Mouse (Mus musculus): ENCODE measurements around the gene Eng. TPM values are rescaled to one million over a fixed set of nuclear protein-coding genes. Genes with fewer than 3 reads are reported as not detected.
A peak's percentile ranks its signal among the peaks of the same experiment; 100 is the strongest.

The Eng gene
- polyA plus RNA-seq (2014; fragmentation: Nextera tagmentation; extraction: Ambion mirVana) = 25.5 and 25.9 TPM in 2 replicates

DNA sequence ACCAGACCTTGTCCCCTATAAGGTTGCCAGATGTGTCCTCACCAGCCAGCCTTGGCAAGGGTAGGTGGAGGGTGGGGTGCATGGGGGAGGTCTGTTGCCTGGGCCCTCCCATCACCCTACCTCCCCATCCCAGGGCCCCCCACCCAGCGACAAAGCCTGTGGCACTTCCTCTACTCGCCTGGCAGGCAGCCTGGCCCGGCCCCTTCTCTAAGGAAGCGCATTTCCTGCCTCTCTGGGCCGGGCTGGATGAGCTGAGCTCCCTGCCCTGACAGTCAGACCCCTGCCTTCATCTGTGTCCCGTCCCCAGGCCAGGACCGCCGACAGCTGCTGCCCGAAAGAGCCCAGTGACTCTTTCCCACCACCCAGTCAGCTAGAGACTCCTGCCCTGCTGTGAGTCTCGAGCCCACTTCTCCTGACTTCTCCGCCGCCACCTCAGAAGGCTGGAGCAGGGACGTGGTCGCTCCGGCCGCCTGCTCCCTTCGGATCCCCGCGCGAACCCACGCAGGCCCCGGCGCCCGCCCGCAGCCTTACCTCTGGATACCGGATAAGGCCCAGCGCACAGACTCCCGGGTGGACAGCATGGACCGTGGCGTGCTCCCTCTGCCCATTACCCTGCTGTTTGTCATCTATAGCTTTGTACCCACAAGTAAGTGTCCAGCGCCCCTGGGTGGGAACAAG lies at the start of gene Eng:
Gene Eng (plus strand): TSS at position 217 of the 678 bp plus-strand sequence.
- ATAC-seq (replicated peaks; ENCODE audit: low FRiP score) (no peak), DNase-seq (ENCODE audit: low spot score) (no peak)
- Histone ChIP-seq H3K36me3 (ENCODE audit: control insufficient read depth, insufficient read depth, low read length) (no peaks in the 10 kb centered on the region), H3K27me3 (ENCODE audit: control insufficient read depth, insufficient read depth, low read length) (no peaks in the 10 kb centered on the region), H3K4me2 (ENCODE audit: low read depth, low read length, severe bottlenecking) (no peak within 1 kb of the TSS), H3K4me3 (ENCODE audit: low read depth, low read length) (0 out of 2 replicates have a peak within 1 kb of the TSS, but pooled peaks have one; percentile 4), H3K27ac (ENCODE audit: low read depth, low read length) (no peak within 1 kb of the TSS), H3K9me3 (ENCODE audit: control insufficient read depth, low read length) (no peaks in the 10 kb centered on the region), H3K4me1 (replicated peaks; ENCODE audit: control insufficient read depth, insufficient read depth, low read length) (no peaks in the 10 kb centered on the region), H3K9ac (ENCODE audit: low read length) (no peak within 1 kb of the TSS)
- WGBS = 62% methylated on average over 31 of the region's 31 CpGs

DNA sequence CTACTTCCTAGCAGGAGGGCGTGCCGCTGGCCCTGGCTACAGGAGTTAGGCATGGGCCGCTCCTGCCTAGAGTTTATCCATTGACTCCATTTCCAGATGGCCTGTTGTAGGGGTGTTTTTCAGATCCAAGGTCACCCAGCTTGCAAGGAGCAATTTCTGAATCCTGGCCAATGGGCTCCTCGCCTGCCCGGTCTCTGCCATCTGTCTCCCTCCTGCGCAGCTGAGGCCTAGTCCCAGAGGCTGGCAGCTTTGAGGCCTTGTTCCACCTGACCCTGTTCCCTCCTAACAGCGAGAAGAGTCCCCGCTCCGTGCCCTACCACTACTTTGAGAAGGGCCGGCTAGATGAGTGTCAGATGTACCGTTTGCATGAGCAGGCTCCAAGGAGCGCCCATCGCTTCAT lies 49.7 kb upstream of the Eng start:
- no peak overlapping the region for H3K27ac ChIP-seq (ENCODE audit: low read depth, low read length)
- no peaks in the 10 kb centered on the region for H3K9me3 ChIP-seq (ENCODE audit: control insufficient read depth, low read length)
- ATAC-seq (replicated peaks; ENCODE audit: low FRiP score) (no peak), DNase-seq (ENCODE audit: low spot score) (no peak)
- no peak overlapping the region for H3K4me3 ChIP-seq (ENCODE audit: low read depth, low read length)
- H3K4me2 ChIP-seq (ENCODE audit: low read depth, low read length, severe bottlenecking) = no peak overlapping the region
- 95% methylated on average over 13 of the region's 13 CpGs for WGBS
- no peaks in the 10 kb centered on the region for H3K4me1 ChIP-seq (replicated peaks; ENCODE audit: control insufficient read depth, insufficient read depth, low read length)
- H3K9ac ChIP-seq (ENCODE audit: low read length) = no peak overlapping the region
- H3K27me3 ChIP-seq (ENCODE audit: control insufficient read depth, insufficient read depth, low read length) = no peaks in the 10 kb centered on the region
- no peaks in the 10 kb centered on the region for H3K36me3 ChIP-seq (ENCODE audit: control insufficient read depth, insufficient read depth, low read length)

DNA sequence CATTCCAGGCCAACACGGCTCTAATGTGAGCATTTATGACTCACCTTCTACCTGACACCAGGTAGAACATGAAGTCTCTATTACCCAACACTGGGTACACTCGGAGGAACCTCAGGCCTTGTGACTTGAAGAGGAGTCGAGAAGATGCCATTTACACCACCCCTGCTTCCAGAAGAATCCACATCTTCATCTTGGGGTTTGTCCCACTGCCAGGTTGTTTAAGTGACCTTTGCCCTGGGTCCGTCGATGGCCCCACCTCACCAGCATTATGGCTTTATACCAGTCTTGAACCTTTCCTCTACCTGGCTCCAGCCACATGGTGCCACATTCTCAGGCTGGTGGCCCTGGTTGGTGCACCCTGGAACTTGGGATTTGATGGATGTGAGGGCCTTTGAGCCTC lies 49.1 kb upstream of the Eng start:
- Histone ChIP-seq H3K27me3 (ENCODE audit: control insufficient read depth, insufficient read depth, low read length) (no peaks in the 10 kb centered on the region), H3K9ac (ENCODE audit: low read length) (no peak overlapping the region), H3K4me1 (replicated peaks; ENCODE audit: control insufficient read depth, insufficient read depth, low read length) (no peaks in the 10 kb centered on the region), H3K4me3 (ENCODE audit: low read depth, low read length) (no peak overlapping the region), H3K27ac (ENCODE audit: low read depth, low read length) (no peak overlapping the region), H3K36me3 (ENCODE audit: control insufficient read depth, insufficient read depth, low read length) (no peaks in the 10 kb centered on the region), H3K9me3 (ENCODE audit: control insufficient read depth, low read length) (no peaks in the 10 kb centered on the region), H3K4me2 (ENCODE audit: low read depth, low read length, severe bottlenecking) (no peak overlapping the region)
- ATAC-seq (replicated peaks; ENCODE audit: low FRiP score) (no peak), DNase-seq (ENCODE audit: low spot score) (no peak)
- 86% methylated on average over 5 of the region's 5 CpGs for WGBS

DNA sequence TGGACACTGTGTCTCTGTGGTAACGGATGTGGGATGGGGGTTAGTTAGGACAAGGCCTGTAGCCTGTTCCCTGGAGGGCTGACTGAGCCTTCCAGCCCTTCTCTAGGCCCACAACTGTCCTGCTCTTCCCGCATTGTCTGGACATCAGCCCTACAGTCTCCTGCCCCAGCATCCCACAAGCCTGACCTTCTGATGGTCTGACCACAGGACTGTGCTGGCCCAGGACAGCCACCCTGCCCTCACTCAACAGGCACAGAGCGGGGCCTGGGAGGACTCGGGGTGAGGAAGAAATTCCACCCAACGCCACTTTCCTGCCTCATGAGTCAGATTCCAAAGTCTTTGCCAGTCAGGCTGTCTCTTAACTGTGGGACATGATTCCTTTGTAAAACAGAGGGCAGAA lies 48.7 kb upstream of the Eng start:
- Histone ChIP-seq H3K36me3 (ENCODE audit: control insufficient read depth, insufficient read depth, low read length) (no peaks in the 10 kb centered on the region), H3K4me1 (replicated peaks; ENCODE audit: control insufficient read depth, insufficient read depth, low read length) (no peaks in the 10 kb centered on the region), H3K9ac (ENCODE audit: low read length) (no peak overlapping the region), H3K4me3 (ENCODE audit: low read depth, low read length) (no peak overlapping the region), H3K9me3 (ENCODE audit: control insufficient read depth, low read length) (no peaks in the 10 kb centered on the region), H3K4me2 (ENCODE audit: low read depth, low read length, severe bottlenecking) (no peak overlapping the region), H3K27ac (ENCODE audit: low read depth, low read length) (no peak overlapping the region), H3K27me3 (ENCODE audit: control insufficient read depth, insufficient read depth, low read length) (no peaks in the 10 kb centered on the region)
- ATAC-seq (replicated peaks; ENCODE audit: low FRiP score) (no peak), DNase-seq (ENCODE audit: low spot score) (no peak)
- WGBS = 92% methylated on average over 5 of the region's 5 CpGs

DNA sequence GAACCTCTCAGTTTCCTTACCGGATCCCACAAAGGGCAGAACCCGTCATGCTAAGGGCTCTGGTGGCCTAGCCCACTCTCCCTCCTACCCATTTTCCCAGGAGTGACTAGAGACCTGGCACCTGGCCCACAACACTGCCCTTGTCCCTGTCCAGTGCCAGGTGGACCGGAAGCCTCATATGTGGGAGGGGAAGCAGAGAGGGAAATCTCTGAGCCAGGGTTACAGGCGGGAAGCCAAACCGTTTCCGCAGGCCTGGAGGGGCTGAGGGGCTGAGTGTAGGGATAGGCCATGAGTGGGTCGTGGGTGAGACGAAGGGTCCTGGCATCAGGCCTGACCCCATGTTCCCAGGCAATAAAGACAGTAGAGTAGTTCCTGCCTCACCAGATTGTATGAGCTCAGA lies 47.9 kb upstream of the Eng start:
- 87% methylated on average over 8 of the region's 8 CpGs for WGBS
- Histone ChIP-seq H3K27ac (ENCODE audit: low read depth, low read length) (no peak overlapping the region), H3K4me2 (ENCODE audit: low read depth, low read length, severe bottlenecking) (no peak overlapping the region), H3K36me3 (ENCODE audit: control insufficient read depth, insufficient read depth, low read length) (no peaks in the 10 kb centered on the region), H3K27me3 (ENCODE audit: control insufficient read depth, insufficient read depth, low read length) (no peaks in the 10 kb centered on the region), H3K9ac (ENCODE audit: low read length) (no peak overlapping the region), H3K9me3 (ENCODE audit: control insufficient read depth, low read length) (no peaks in the 10 kb centered on the region), H3K4me1 (replicated peaks; ENCODE audit: control insufficient read depth, insufficient read depth, low read length) (no peaks in the 10 kb centered on the region), H3K4me3 (ENCODE audit: low read depth, low read length) (no peak overlapping the region)
- ATAC-seq (replicated peaks; ENCODE audit: low FRiP score) = no peak
- DNase-seq (ENCODE audit: low spot score) = no peak

DNA sequence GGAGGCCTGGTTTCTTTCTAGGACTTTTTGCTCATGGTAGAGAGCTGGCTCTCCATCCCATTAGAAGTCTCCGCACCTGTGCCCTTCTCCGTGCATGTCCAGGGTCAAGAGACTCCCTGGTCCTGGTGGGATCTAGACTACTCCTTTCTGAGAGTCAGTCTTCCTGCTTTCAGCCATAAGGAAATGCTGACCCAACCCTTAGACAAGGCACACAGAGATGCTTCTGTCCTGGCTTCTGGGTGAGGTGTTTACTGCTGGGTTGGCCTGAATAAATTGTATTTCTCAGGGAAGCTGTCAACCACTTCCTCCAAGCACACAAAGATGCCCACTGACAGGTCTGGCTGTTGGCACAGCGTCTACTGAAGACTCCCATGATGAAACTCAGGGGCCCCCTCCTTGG lies 47.0 kb upstream of the Eng start, which contains the start of gene St6galnac6:
Gene St6galnac6 (plus strand): TSS at position 301 of the 400 bp plus-strand sequence.
- H3K27me3 ChIP-seq (ENCODE audit: control insufficient read depth, insufficient read depth, low read length) = no peaks in the 10 kb centered on the region
- no peak within 1 kb of the TSS for H3K27ac ChIP-seq (ENCODE audit: low read depth, low read length)
- no peak within 1 kb of the TSS for H3K4me2 ChIP-seq (ENCODE audit: low read depth, low read length, severe bottlenecking)
- no peaks in the 10 kb centered on the region for H3K36me3 ChIP-seq (ENCODE audit: control insufficient read depth, insufficient read depth, low read length)
- ATAC-seq (replicated peaks; ENCODE audit: low FRiP score) (no peak), DNase-seq (ENCODE audit: low spot score) (no peak)
- 92% methylated on average over 3 of the region's 3 CpGs for WGBS
- no peak within 1 kb of the TSS for H3K4me3 ChIP-seq (ENCODE audit: low read depth, low read length)
- H3K4me1 ChIP-seq (replicated peaks; ENCODE audit: control insufficient read depth, insufficient read depth, low read length) = no peaks in the 10 kb centered on the region
- no peaks in the 10 kb centered on the region for H3K9me3 ChIP-seq (ENCODE audit: control insufficient read depth, low read length)
- no peak within 1 kb of the TSS for H3K9ac ChIP-seq (ENCODE audit: low read length)

DNA sequence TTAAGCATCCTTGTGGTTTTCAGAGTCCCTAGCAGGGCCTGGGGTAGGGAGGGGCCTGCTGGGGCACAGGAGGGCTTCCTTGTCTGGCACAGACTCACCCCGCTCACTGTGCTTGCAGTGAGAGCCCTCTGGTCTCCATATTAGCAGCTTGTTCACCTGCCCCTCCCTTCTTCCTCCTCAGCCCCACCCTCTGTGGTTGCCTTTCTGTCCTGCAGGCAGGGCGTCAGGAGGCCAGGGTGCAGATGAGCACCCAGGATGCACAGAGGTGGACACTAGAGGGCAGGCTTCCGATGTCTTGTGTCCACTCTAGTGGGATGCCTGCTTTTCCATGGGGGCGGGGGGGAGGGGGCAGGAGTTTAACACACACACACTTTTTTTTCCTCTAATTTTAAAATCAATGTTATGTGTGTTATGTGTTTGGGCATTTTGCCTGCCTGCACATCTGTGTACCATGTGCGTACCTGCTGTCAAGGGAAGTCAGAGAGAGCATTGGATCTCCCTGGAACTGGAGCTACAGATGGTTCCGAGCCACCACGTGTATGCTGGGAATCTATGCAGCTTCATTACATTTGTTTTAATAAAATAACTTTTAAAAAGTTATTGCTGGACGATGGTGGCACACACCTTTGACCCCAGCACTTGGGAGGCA lies 44.9 kb upstream of the Eng start:
- H3K9me3 ChIP-seq (ENCODE audit: control insufficient read depth, low read length) = no peaks in the 10 kb centered on the region
- no peak overlapping the region for H3K4me2 ChIP-seq (ENCODE audit: low read depth, low read length, severe bottlenecking)
- no peak overlapping the region for H3K9ac ChIP-seq (ENCODE audit: low read length)
- ATAC-seq (replicated peaks; ENCODE audit: low FRiP score) (0 out of 2 replicates have a peak, but pooled peaks have one; percentile 30), DNase-seq (ENCODE audit: low spot score) (no peak)
- 45% methylated on average over 8 of the region's 8 CpGs for WGBS
- no peak overlapping the region for H3K27ac ChIP-seq (ENCODE audit: low read depth, low read length)
- no peaks in the 10 kb centered on the region for H3K4me1 ChIP-seq (replicated peaks; ENCODE audit: control insufficient read depth, insufficient read depth, low read length)
- no peak overlapping the region for H3K4me3 ChIP-seq (ENCODE audit: low read depth, low read length)
- H3K27me3 ChIP-seq (ENCODE audit: control insufficient read depth, insufficient read depth, low read length) = no peaks in the 10 kb centered on the region
- no peaks in the 10 kb centered on the region for H3K36me3 ChIP-seq (ENCODE audit: control insufficient read depth, insufficient read depth, low read length)

DNA sequence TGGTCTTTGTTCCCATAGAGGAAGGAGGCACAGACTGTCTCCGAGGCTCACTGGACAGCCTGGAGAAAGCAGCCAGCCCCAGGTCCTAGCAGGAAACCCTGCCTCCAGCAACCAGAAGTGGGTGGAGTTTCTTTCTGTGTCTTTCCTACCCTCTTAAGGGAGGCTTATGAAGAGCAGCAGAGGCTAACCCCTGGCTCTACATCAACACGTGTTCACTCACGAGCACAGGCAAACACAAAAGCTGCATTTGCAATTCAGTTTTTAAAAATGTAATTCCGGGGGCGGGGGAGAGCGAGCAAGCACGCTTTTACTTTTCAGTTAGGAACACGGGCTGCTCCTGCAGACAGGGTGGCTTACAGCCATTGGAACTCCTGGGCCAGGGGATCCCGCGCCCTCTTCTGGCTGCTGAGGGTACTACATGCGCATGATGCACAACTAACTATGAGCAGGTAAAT lies 43.8 kb upstream of the Eng start:
- H3K27me3 ChIP-seq (ENCODE audit: control insufficient read depth, insufficient read depth, low read length) = no peaks in the 10 kb centered on the region
- H3K4me2 ChIP-seq (ENCODE audit: low read depth, low read length, severe bottlenecking) = peak overlapping the region; percentile 36
- peak; percentile 94 for DNase-seq (ENCODE audit: low spot score)
- no peaks in the 10 kb centered on the region for H3K9me3 ChIP-seq (ENCODE audit: control insufficient read depth, low read length)
- ATAC-seq (replicated peaks; ENCODE audit: low FRiP score) = 0 out of 2 replicates have a peak, but pooled peaks have one; percentile 26
- no peak overlapping the region for H3K27ac ChIP-seq (ENCODE audit: low read depth, low read length)
- H3K4me1 ChIP-seq (replicated peaks; ENCODE audit: control insufficient read depth, insufficient read depth, low read length) = 0 out of 2 replicates have a peak, but pooled peaks cover 2% of the 10 kb centered on the region
- peak overlapping the region; percentile 32; the same call in 1 of the 2 replicates for H3K9ac ChIP-seq (ENCODE audit: low read length)
- H3K4me3 ChIP-seq (ENCODE audit: low read depth, low read length) = peak overlapping the region; percentile 5; the same call in 1 of the 2 replicates
- under 1% methylated on average over 11 of the region's 11 CpGs for WGBS
- no peaks in the 10 kb centered on the region for H3K36me3 ChIP-seq (ENCODE audit: control insufficient read depth, insufficient read depth, low read length)
